Mouse (Mus musculus) cerebellum, adult 2 months (tissue): ENCODE measurements around the gene Tas2r135.

ENCODE experiments used
- CTCF ChIP-seq: fragments of 200-500 bp; IDR thresholded peaks from 2 replicates; pipeline ENCODE4 v1.5.1; 2011; ENCODE audit warnings: low read depth, mild to moderate bottlenecking, control low read depth, low read length, moderate library complexity, borderline replicate concordance; ENCODE audit not compliant: insufficient read depth
- POLR2A ChIP-seq: fragments of 200-500 bp; IDR thresholded peaks from 2 replicates; pipeline ENCODE4 v1.6.1; 2011; ENCODE audit warnings: low read length, control low read depth, borderline replicate concordance; ENCODE audit not compliant: insufficient read depth

GRCm38 (mm10) chr6:42391796-42392330 lies 13.4 kb upstream of the Tas2r135 start:
- TF ChIP-seq POLR2A (no peak), CTCF (no peak)
